ENCODE assay signal across 9 mouse cellular contexts in the genomic region with DNA sequence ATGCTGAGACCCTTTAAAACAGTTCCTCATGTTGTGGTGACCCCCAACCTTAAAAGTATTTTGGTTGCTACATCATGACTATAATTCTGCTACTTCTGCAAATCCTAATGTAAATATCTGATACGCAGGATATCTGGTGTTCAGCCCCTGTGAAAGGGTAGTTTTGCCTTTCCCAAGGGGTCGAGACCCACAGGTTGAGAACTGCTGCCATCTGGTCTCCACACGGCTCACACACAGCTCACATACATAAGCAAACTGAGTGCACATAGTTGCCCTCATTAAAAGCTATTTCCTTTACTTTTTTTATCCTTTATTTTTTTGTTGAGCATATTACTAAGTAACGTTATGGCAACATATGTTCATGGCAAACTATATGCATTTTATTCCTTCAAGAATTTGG.
"Had no signal": no experiment of that assay in that cellular context is flagged by ENCODE, and none has a peak within 500 bp of the region (broad histone marks: within the 10 kb centered on the region; RNA-seq: fewer than 3 reads in every experiment).

No protein-coding gene starts in this region.

- H3K27me3 ChIP-seq: limb, embryonic 13.5 days; midbrain, embryonic 13.5 days had no signal

- H3K4me3 ChIP-seq: limb, embryonic 13.5 days; midbrain, embryonic 13.5 days had no signal

- H3K9me3 ChIP-seq: limb, embryonic 13.5 days; midbrain, embryonic 13.5 days had no signal

- ATAC-seq: intestine, postnatal 0 days; midbrain, embryonic 13.5 days had no signal

- DNase-seq: kidney, adult 8-10 months; kidney, postnatal 25 days; layer of hippocampus, adult 9-11 months; lung, adult 18-20 months had no signal

- H3K9ac ChIP-seq: limb, embryonic 13.5 days; liver, embryonic 14.5 days; midbrain, embryonic 13.5 days had no signal

- H3K4me1 ChIP-seq: midbrain, embryonic 13.5 days had no signal

- H3K36me3 ChIP-seq: limb, embryonic 13.5 days; midbrain, embryonic 13.5 days had no signal

- H3K27ac ChIP-seq: limb, embryonic 13.5 days; liver, embryonic 14.5 days; midbrain, embryonic 13.5 days; stomach, postnatal 0 days had no signal

- H3K4me2 ChIP-seq: limb, embryonic 13.5 days; midbrain, embryonic 13.5 days had no signal
